Mouse (Mus musculus): ENCODE data around the gene Prim2. TPM values are rescaled to one million over a fixed set of nuclear protein-coding genes. Genes with fewer than 3 reads are reported as not detected.

Gene Prim2
- polyA plus RNA-seq, 1 experiment from 2014 or later = 21.3 TPM

GRCm38 (mm10) chr1:33680890-33681289 lies 11.3 kb upstream of the Prim2 start:
- no peak for ATAC-seq (ENCODE audit: low FRiP score)
- Histone ChIP-seq H3K4me3 (replicated peaks) (no peak overlapping the region), H3K27ac (replicated peaks) (no peak overlapping the region), H3K36me3 (no peaks in the 10 kb centered on the region), H3K27me3 (replicated peaks) (no peaks in the 10 kb centered on the region), H3K4me2 (no peak overlapping the region), H3K9ac (replicated peaks) (no peak overlapping the region), H3K4me1 (no peaks in the 10 kb centered on the region), H3K9me3 (replicated peaks) (no peaks in the 10 kb centered on the region)
- 85% methylated on average over 7 of the region's 7 CpGs for WGBS

- WGBS = 31% methylated on average over 3 of the region's 4 CpGs
- H3K36me3 ChIP-seq = no peaks in the 10 kb centered on the region
These were observed 10.8 kb upstream of the Prim2 start for GRCm38 (mm10) chr1:33680435-33680834.

GRCm38 (mm10) chr1:33673158-33673960 lies 3.8 kb upstream of the Prim2 start:
- Histone ChIP-seq H3K4me2 (no peak overlapping the region), H3K4me3 (replicated peaks) (no peak overlapping the region), H3K27me3 (replicated peaks) (no peaks in the 10 kb centered on the region), H3K4me1 (peaks cover 8% of the 10 kb centered on the region), H3K27ac (replicated peaks) (no peak overlapping the region), H3K9ac (replicated peaks) (no peak overlapping the region), H3K9me3 (replicated peaks) (no peaks in the 10 kb centered on the region), H3K36me3 (no peaks in the 10 kb centered on the region)
- WGBS = 75% methylated on average over 17 of the region's 17 CpGs
- ATAC-seq (ENCODE audit: low FRiP score) = no peak

More at GRCm38 (mm10) chr1:33680435-33680834, 10.8 kb upstream of the Prim2 start:
- Histone ChIP-seq H3K4me3 (replicated peaks) (no peak overlapping the region), H3K9me3 (replicated peaks) (no peaks in the 10 kb centered on the region), H3K4me2 (no peak overlapping the region), H3K4me1 (no peaks in the 10 kb centered on the region), H3K27me3 (replicated peaks) (no peaks in the 10 kb centered on the region), H3K27ac (replicated peaks) (no peak overlapping the region), H3K9ac (replicated peaks) (no peak overlapping the region)
- no peak for ATAC-seq (ENCODE audit: low FRiP score)

GRCm38 (mm10) chr1:33672514-33672913 lies 2.9 kb upstream of the Prim2 start:
- H3K4me1 ChIP-seq = peaks cover 8% of the 10 kb centered on the region
- 28% methylated on average over 3 of the region's 3 CpGs for WGBS
- no peaks in the 10 kb centered on the region for H3K36me3 ChIP-seq
- H3K27ac ChIP-seq (replicated peaks) = no peak overlapping the region
- H3K9me3 ChIP-seq (replicated peaks) = no peaks in the 10 kb centered on the region
- H3K27me3 ChIP-seq (replicated peaks) = no peaks in the 10 kb centered on the region
- H3K9ac ChIP-seq (replicated peaks) = no peak overlapping the region
- H3K4me2 ChIP-seq = no peak overlapping the region
- ATAC-seq (ENCODE audit: low FRiP score) = no peak
- H3K4me3 ChIP-seq (replicated peaks) = no peak overlapping the region

GRCm38 (mm10) chr1:33672083-33672482 lies 2.5 kb upstream of the Prim2 start:
- H3K4me3 ChIP-seq (replicated peaks) = no peak overlapping the region
- no peaks in the 10 kb centered on the region for H3K36me3 ChIP-seq
- 72% methylated on average over 3 of the region's 3 CpGs for WGBS
- no peak overlapping the region for H3K9ac ChIP-seq (replicated peaks)
- no peaks in the 10 kb centered on the region for H3K9me3 ChIP-seq (replicated peaks)
- no peak overlapping the region for H3K4me2 ChIP-seq
- no peak for ATAC-seq (ENCODE audit: low FRiP score)
- H3K27ac ChIP-seq (replicated peaks) = no peak overlapping the region
- peaks cover 8% of the 10 kb centered on the region for H3K4me1 ChIP-seq
- H3K27me3 ChIP-seq (replicated peaks) = no peaks in the 10 kb centered on the region

GRCm38 (mm10) chr1:33671441-33671840 lies 1.8 kb upstream of the Prim2 start:
- Histone ChIP-seq H3K4me2 (no peak overlapping the region), H3K27ac (replicated peaks) (no peak overlapping the region), H3K27me3 (replicated peaks) (no peaks in the 10 kb centered on the region), H3K9me3 (replicated peaks) (no peaks in the 10 kb centered on the region), H3K4me1 (peaks cover 8% of the 10 kb centered on the region), H3K4me3 (replicated peaks) (no peak overlapping the region), H3K36me3 (0 out of 2 replicates have a peak, but pooled peaks cover 4% of the 10 kb centered on the region), H3K9ac (replicated peaks) (no peak overlapping the region)
- WGBS = 62% methylated on average over 5 of the region's 5 CpGs
- no peak for ATAC-seq (ENCODE audit: low FRiP score)

GRCm38 (mm10) chr1:33670164-33670616 lies 595 bp upstream of the Prim2 start:
- H3K27ac ChIP-seq (replicated peaks) = peak overlapping the region; percentile 95
- H3K4me1 ChIP-seq = peaks cover 8% of the 10 kb centered on the region
- under 1% methylated on average over 37 of the region's 37 CpGs for WGBS
- 0 out of 2 replicates have a peak, but pooled peaks cover 8% of the 10 kb centered on the region for H3K36me3 ChIP-seq
- peak overlapping the region; percentile 68 for H3K9ac ChIP-seq (replicated peaks)
- H3K9me3 ChIP-seq (replicated peaks) = no peaks in the 10 kb centered on the region
- H3K27me3 ChIP-seq (replicated peaks) = no peaks in the 10 kb centered on the region
- peak overlapping the region; percentile 81 for H3K4me2 ChIP-seq
- peak overlapping the region; percentile 80 for H3K4me3 ChIP-seq (replicated peaks)
- ATAC-seq (ENCODE audit: low FRiP score) = peak; percentile 85

GRCm38 (mm10) chr1:33663605-33664117 lies 5.9 kb downstream of the Prim2 start:
- Histone ChIP-seq H3K27me3 (replicated peaks) (no peaks in the 10 kb centered on the region), H3K36me3 (peaks cover 29% of the 10 kb centered on the region), H3K9ac (replicated peaks) (no peak overlapping the region), H3K4me3 (replicated peaks) (no peak overlapping the region), H3K4me2 (no peak overlapping the region), H3K27ac (replicated peaks) (no peak overlapping the region), H3K9me3 (replicated peaks) (no peaks in the 10 kb centered on the region), H3K4me1 (peaks cover 2% of the 10 kb centered on the region)
- ATAC-seq (ENCODE audit: low FRiP score) = no peak
- whole genome bisulfite sequencing = 87% methylated on average over 19 of the region's 19 CpGs

- Histone ChIP-seq H3K9me3 (replicated peaks) (no peaks in the 10 kb centered on the region), H3K27ac (replicated peaks) (no peak overlapping the region), H3K4me1 (no peaks in the 10 kb centered on the region), H3K9ac (replicated peaks) (no peak overlapping the region), H3K4me3 (replicated peaks) (no peak overlapping the region), H3K4me2 (no peak overlapping the region), H3K27me3 (replicated peaks) (no peaks in the 10 kb centered on the region), H3K36me3 (peaks cover 29% of the 10 kb centered on the region)
- ATAC-seq (ENCODE audit: low FRiP score) = no peak
These were observed 6.4 kb downstream of the Prim2 start for GRCm38 (mm10) chr1:33663163-33663562.

GRCm38 (mm10) chr1:33658302-33658701 lies 11.3 kb downstream of the Prim2 start:
- peaks cover 23% of the 10 kb centered on the region for H3K36me3 ChIP-seq
- no peaks in the 10 kb centered on the region for H3K9me3 ChIP-seq (replicated peaks)
- H3K4me3 ChIP-seq (replicated peaks) = no peak overlapping the region
- WGBS = 74% methylated on average over 4 of the region's 4 CpGs
- H3K4me1 ChIP-seq = no peaks in the 10 kb centered on the region
- no peak overlapping the region for H3K27ac ChIP-seq (replicated peaks)
- H3K9ac ChIP-seq (replicated peaks) = no peak overlapping the region
- ATAC-seq (ENCODE audit: low FRiP score) = no peak
- H3K27me3 ChIP-seq (replicated peaks) = no peaks in the 10 kb centered on the region
- no peak overlapping the region for H3K4me2 ChIP-seq

GRCm38 (mm10) chr1:33657574-33658149 lies 11.9 kb downstream of the Prim2 start:
- no peak overlapping the region for H3K9ac ChIP-seq (replicated peaks)
- H3K4me2 ChIP-seq = no peak overlapping the region
- no peaks in the 10 kb centered on the region for H3K9me3 ChIP-seq (replicated peaks)
- no peaks in the 10 kb centered on the region for H3K4me1 ChIP-seq
- no peak overlapping the region for H3K4me3 ChIP-seq (replicated peaks)
- no peak for ATAC-seq (ENCODE audit: low FRiP score)
- H3K27ac ChIP-seq (replicated peaks) = no peak overlapping the region
- no peaks in the 10 kb centered on the region for H3K27me3 ChIP-seq (replicated peaks)
- peaks cover 23% of the 10 kb centered on the region for H3K36me3 ChIP-seq
- 90% methylated on average over 12 of the region's 12 CpGs for WGBS

GRCm38 (mm10) chr1:33650875-33651274 lies 18.7 kb downstream of the Prim2 start:
- Histone ChIP-seq H3K4me2 (no peak overlapping the region), H3K4me3 (replicated peaks) (no peak overlapping the region), H3K9me3 (replicated peaks) (no peaks in the 10 kb centered on the region), H3K9ac (replicated peaks) (no peak overlapping the region), H3K4me1 (no peaks in the 10 kb centered on the region), H3K36me3 (0 out of 2 replicates have a peak, but pooled peaks cover 7% of the 10 kb centered on the region), H3K27me3 (replicated peaks) (no peaks in the 10 kb centered on the region), H3K27ac (replicated peaks) (no peak overlapping the region)
- WGBS = 93% methylated on average over 11 of the region's 11 CpGs
- ATAC-seq (ENCODE audit: low FRiP score) = no peak

Data from neural tube, embryonic 15.5 days (tissue).